Mouse (Mus musculus) olfactory bulb, adult 2 months (tissue): ENCODE measurements around the gene Tagln. TPM values are rescaled to one million over a fixed set of nuclear protein-coding genes. Genes with fewer than 3 reads are reported as not detected.

Experiments
- H3K27ac ChIP-seq: fragments of 200-500 bp; 2 replicates; pipeline ENCODE4 v1.5.1; 2012; ENCODE audit warnings: low read depth, low read length; ENCODE audit not compliant: insufficient read depth
- H3K4me1 ChIP-seq: fragments of 200-500 bp; 2 replicates; pipeline ENCODE4 v1.6.1; 2012; ENCODE audit warnings: low read length; ENCODE audit not compliant: control insufficient read depth, insufficient read depth
- H3K4me3 ChIP-seq: fragments of 200-500 bp; 2 replicates; pipeline ENCODE4 v1.5.1; 2012; ENCODE audit warnings: mild to moderate bottlenecking, low read depth, low read length, moderate library complexity; ENCODE audit not compliant: insufficient read depth
- CTCF ChIP-seq: fragments of 200-500 bp; IDR thresholded peaks from 2 replicates; pipeline ENCODE4 v1.5.1; 2012; ENCODE audit warnings: low read depth, mild to moderate bottlenecking, low read length, moderate library complexity; ENCODE audit not compliant: insufficient read depth
- POLR2A ChIP-seq: fragments of 200-500 bp; IDR thresholded peaks from 2 replicates; pipeline ENCODE4 v1.6.1; 2012; ENCODE audit warnings: mild to moderate bottlenecking, low read depth, low read length, moderate library complexity; ENCODE audit not compliant: insufficient read depth
- WGBS: fragments of 180-500 bp; shearing (Covaris S2); methylation state at CpG from one replicate; pipeline ENCODE4 v1.1.7; 2018; 5-methylcytosine and 5-hydroxymethylcytosine counted together
- polyA plus RNA-seq: library from polyadenylated mRNA; stranded (reverse); fragments of >200 nt; gene quantifications from 2 replicates; pipeline ENCODE4 v1.2.4, GENCODE M21; 2012; ENCODE audit warnings: low replicate concordance; ENCODE audit not compliant: missing spikeins, insufficient read depth, insufficient read length

Gene Tagln
- polyA plus RNA-seq, 1 experiment = not detected

DNA sequence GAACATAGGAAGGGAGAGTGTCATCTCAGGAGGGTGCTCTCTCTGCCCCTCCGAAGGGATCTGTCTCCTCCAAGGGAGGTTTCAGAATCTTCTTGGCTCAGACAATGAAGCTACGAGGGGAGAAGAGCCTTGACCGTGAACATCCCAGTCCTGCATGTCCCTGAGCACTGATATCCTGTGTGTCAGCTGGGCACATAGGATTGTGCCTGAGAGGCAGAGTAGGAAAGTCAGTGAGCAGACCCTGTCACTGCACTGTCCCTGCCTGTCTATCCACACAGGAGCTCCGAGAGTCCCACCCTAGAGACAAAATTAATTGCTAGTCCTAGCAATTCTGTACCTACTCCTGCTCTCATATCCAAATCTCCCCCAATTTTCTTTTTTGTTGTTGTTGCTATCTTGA is 16.2 kb upstream of the Tagln start:
- TF ChIP-seq POLR2A (no peak), CTCF (no peak)
- 93% methylated on average over 4 of the region's 4 CpGs for WGBS
- Histone ChIP-seq H3K27ac (no peak overlapping the region), H3K4me1 (peaks cover 14% of the 10 kb centered on the region), H3K4me3 (no peak overlapping the region)

DNA sequence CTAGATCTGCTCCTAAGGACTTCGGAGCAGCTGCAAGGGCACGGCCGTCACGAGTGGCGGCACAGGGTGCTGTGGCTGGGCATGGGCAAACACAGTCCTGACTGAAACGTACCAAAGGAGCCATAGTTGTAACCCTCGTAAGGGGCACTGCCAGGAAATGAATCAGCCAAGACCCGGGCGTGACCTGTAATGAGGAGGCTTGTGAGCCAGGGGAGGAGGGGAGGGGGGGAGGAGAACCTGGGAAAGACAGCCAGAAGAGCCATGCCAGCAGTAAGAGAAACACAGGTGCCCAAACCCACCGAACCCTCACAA is 11.0 kb upstream of the Tagln start:
- Histone ChIP-seq H3K4me3 (no peak overlapping the region), H3K4me1 (no peaks in the 10 kb centered on the region), H3K27ac (no peak overlapping the region)
- TF ChIP-seq POLR2A (no peak), CTCF (no peak)
- WGBS = 80% methylated on average over 10 of the region's 10 CpGs

- H3K27ac ChIP-seq = no peak overlapping the region
- H3K4me1 ChIP-seq = no peaks in the 10 kb centered on the region
- WGBS = 92% methylated on average over 16 of the region's 16 CpGs
- H3K4me3 ChIP-seq = no peak overlapping the region
- TF ChIP-seq CTCF = no peak
- no peak for TF ChIP-seq POLR2A
Observed at GRCm38 (mm10) chr9:45946182-45946871, 10.5 kb upstream of the Tagln start.

- Histone ChIP-seq H3K4me3 (no peak overlapping the region), H3K4me1 (no peaks in the 10 kb centered on the region), H3K27ac (no peak overlapping the region)
- 76% methylated on average over 13 of the region's 13 CpGs for WGBS
- TF ChIP-seq CTCF = no peak
- no peak for TF ChIP-seq POLR2A
Observed at GRCm38 (mm10) chr9:45945721-45946120, 9.9 kb upstream of the Tagln start.

- H3K4me1 ChIP-seq = no peaks in the 10 kb centered on the region
- H3K4me3 ChIP-seq = no peak overlapping the region
- TF ChIP-seq CTCF = no peak
- WGBS = 86% methylated on average over 13 of the region's 13 CpGs
- H3K27ac ChIP-seq = no peak overlapping the region
Observed at GRCm38 (mm10) chr9:45944506-45945400, 8.9 kb upstream of the Tagln start.

DNA sequence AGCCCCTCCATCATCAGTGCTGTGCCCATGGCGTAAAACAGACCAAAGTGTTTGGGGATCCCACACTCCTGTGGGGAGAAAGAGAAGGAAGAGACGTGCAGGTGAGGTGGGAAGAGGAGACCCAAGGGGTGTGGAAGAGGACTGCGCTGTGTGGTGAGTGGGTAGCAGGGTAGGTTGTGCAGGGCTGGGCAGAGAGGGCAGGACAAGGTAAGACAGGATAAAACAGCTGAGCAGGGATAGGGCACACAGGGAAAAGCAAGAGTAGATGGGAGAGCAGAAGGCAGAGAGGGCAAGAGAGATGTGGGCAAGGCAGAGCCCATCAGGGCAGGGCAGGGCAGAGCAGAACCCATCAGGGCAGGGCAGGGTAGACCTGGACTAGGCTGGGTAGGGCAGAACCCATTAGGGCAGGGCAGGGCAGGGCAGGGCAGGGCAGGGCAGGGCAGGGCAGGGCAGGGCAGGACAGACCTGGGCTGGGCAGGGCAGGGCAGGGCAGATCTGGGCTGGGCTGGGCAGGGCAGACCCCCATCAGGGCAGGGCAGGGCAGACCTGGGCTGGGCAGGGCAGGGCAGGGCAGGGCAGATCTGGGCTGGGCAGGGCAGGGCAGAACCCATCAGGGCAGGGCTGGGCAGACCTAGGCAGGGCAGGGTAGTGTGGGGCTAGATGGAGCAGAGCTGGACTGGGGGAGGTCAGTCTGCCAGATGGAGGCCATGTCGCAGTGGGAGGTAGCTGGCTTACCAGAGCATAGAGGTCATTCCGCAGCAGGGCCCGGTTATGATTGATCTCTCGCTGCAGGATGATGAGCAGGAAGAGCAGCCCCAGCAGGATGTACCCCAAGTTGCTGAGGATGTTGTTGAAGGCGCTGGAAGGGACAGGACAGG is 8.0 kb upstream of the Tagln start:
- no peaks in the 10 kb centered on the region for H3K4me1 ChIP-seq
- TF ChIP-seq CTCF = no peak
- no peak overlapping the region for H3K27ac ChIP-seq
- no peak overlapping the region for H3K4me3 ChIP-seq
- WGBS = 95% methylated on average over 8 of the region's 8 CpGs

- H3K4me1 ChIP-seq = no peaks in the 10 kb centered on the region
- H3K27ac ChIP-seq = no peak overlapping the region
- WGBS = 88% methylated on average over 8 of the region's 8 CpGs
- TF ChIP-seq POLR2A (no peak), CTCF (no peak)
- H3K4me3 ChIP-seq = no peak overlapping the region
Observed at GRCm38 (mm10) chr9:45942916-45943315, 7.1 kb upstream of the Tagln start.

DNA sequence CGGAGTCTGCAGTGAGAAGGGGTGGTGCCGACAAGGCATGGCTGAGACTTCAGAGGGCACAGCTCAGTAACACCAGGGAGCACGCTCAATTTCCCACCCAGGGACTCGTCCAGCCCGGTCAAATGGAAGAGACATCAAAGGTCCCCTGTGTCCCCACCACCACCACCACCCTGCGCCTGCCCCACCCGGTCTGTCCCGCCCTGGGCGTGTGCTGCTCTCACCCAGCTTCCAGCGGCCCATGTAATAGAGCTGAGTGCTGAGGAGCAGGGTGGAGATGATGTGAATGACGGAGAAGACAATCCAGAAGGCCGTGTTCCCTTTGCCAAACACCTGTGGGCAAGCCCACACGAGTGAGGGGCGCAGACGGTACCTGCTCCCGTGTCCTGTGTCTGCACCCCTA is 6.6 kb upstream of the Tagln start:
- no peak overlapping the region for H3K27ac ChIP-seq
- 90% methylated on average over 16 of the region's 16 CpGs for WGBS
- H3K4me3 ChIP-seq = no peak overlapping the region
- H3K4me1 ChIP-seq = no peaks in the 10 kb centered on the region
- TF ChIP-seq POLR2A (no peak), CTCF (no peak)

DNA sequence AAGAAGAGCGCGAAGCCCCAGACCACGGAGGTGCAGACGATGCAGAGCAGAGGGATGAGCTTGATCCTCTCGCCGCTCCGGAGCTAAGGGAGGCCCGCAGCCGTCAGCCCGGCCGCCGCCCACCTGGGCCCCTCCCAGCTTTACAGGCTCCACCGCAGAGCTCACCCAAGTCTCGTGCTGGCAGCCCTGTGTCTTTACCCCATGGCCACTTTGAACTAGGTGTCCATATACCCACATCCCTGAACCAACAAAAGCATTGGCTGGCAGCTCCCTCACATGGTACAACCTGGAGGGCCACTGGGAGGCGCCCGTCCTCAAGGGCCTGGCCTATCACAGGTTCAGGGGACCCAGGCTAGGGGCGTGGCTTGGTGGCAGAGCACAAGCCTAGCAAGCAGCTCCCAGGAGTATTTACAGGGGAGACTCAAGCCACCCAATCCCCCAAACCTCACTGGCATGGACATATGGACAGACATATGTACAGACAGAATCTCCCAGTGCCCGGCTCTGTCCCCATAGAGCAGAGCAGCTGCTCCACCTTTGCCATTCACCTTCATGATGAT is 5.6 kb upstream of the Tagln start:
- WGBS = 67% methylated on average over 18 of the region's 18 CpGs

More for the DNA sequence above, 5.6 kb upstream of the Tagln start:
- no peak overlapping the region for H3K27ac ChIP-seq
- H3K4me1 ChIP-seq = no peaks in the 10 kb centered on the region
- no peak overlapping the region for H3K4me3 ChIP-seq
- TF ChIP-seq POLR2A (no peak), CTCF (no peak)
